Mouse (Mus musculus) thymus, adult 2 months (tissue): Measurements from ENCODE around the gene Gpat3.

Experiments used
- CTCF ChIP-seq: fragments of 200-500 bp; IDR thresholded peaks from 2 replicates; pipeline ENCODE4 v1.5.1; 2012; ENCODE audit warnings: mild to moderate bottlenecking, control low read depth, low read length, moderate library complexity, borderline replicate concordance; ENCODE audit not compliant: control insufficient read depth, poor library complexity, insufficient read depth; ENCODE audit errors: extremely low read depth
- POLR2A ChIP-seq: fragments of 200-500 bp; IDR thresholded peaks from 2 replicates; pipeline ENCODE4 v1.6.1; 2012; ENCODE audit warnings: mild to moderate bottlenecking, low read length, control low read depth, moderate library complexity; ENCODE audit not compliant: control insufficient read depth, poor library complexity, insufficient read depth; ENCODE audit errors: extremely low read depth

- no peak for TF ChIP-seq POLR2A
- TF ChIP-seq CTCF: no peak
Observed at GRCm38 (mm10) chr5:100869197-100869895, 23.8 kb downstream of the Gpat3 start.
